Mouse (Mus musculus) myocyte (in vitro differentiated cells): ENCODE measurements around the gene Sebox. TPM values are rescaled to one million over a fixed set of nuclear protein-coding genes. Genes with fewer than 3 reads are reported as not detected.

Experiments used
- H3K27me3 ChIP-seq: one replicate; pipeline ENCODE4 v1.6.1; 2011; ENCODE audit not compliant: control insufficient read depth, insufficient read depth, insufficient read length
- H3K36me3 ChIP-seq: one replicate; pipeline ENCODE4 v1.6.1; 2011; ENCODE audit not compliant: control insufficient read depth, insufficient read depth
- H3K4me2 ChIP-seq: one replicate; pipeline ENCODE4 v1.6.1; 2011; ENCODE audit warnings: low read depth, control low read depth
- H3K4me3 ChIP-seq: one replicate; pipeline ENCODE4 v1.5.1; 2011; ENCODE audit warnings: mild to moderate bottlenecking, control low read depth, moderate library complexity
- H3K79me2 ChIP-seq: one replicate; pipeline ENCODE4 v1.6.1; 2011; ENCODE audit not compliant: control insufficient read depth, insufficient read depth
- H3ac ChIP-seq: one replicate; pipeline ENCODE4 v1.6.1; 2011; ENCODE audit not compliant: control insufficient read depth, insufficient read length
- CEBPB ChIP-seq: IDR thresholded peaks from 2 replicates; pipeline ENCODE4 v1.6.1; 2011; ENCODE audit warnings: mild to moderate bottlenecking, moderate library complexity; ENCODE audit not compliant: poor library complexity, insufficient read depth, severe bottlenecking
- E2F4 ChIP-seq: IDR thresholded peaks from one replicate; pipeline ENCODE4 v1.6.1; 2011; ENCODE audit warnings: mild to moderate bottlenecking, control low read depth, moderate library complexity; ENCODE audit not compliant: insufficient read depth
- MAX ChIP-seq: IDR thresholded peaks from one replicate; pipeline ENCODE4 v1.6.1; 2011; ENCODE audit warnings: low read depth, mild to moderate bottlenecking, control low read depth
- MYOD1 ChIP-seq, 3 experiments: IDR thresholded peaks; one replicate each; pipeline ENCODE4 v1.6.1; 2011; ENCODE audit warnings: control low read depth in 2 of 3, low read depth in 2 of 3, mild to moderate bottlenecking in 2 of 3, moderate library complexity in 1 of 3; ENCODE audit not compliant: insufficient read length in 2 of 3, control insufficient read depth in 1 of 3
- MYOG ChIP-seq, 3 experiments: IDR thresholded peaks; one replicate each; pipeline ENCODE4 v1.6.1; 2011; ENCODE audit warnings: control low read depth in 2 of 3, low read depth in 2 of 3, mild to moderate bottlenecking in 2 of 3; ENCODE audit not compliant: insufficient read length in 2 of 3, control insufficient read depth in 1 of 3, insufficient read depth in 1 of 3
- POLR2A ChIP-seq: IDR thresholded peaks from one replicate; pipeline ENCODE4 v1.6.1; 2011; ENCODE audit warnings: low read depth, mild to moderate bottlenecking, control low read depth, moderate library complexity; ENCODE audit not compliant: insufficient read length
- POLR2AphosphoS2 ChIP-seq: IDR thresholded peaks from one replicate; pipeline ENCODE4 v1.6.1; 2011; ENCODE audit warnings: low read depth, control low read depth; ENCODE audit not compliant: insufficient read length
- REST ChIP-seq: IDR thresholded peaks from one replicate; pipeline ENCODE4 v1.6.1; 2011; ENCODE audit warnings: mild to moderate bottlenecking, control low read depth, moderate library complexity; ENCODE audit not compliant: insufficient read depth, insufficient read length
- SRF ChIP-seq: IDR thresholded peaks from one replicate; pipeline ENCODE4 v1.6.1; 2011; ENCODE audit warnings: low read depth; ENCODE audit not compliant: control insufficient read depth, insufficient read length
- TCF12 ChIP-seq: IDR thresholded peaks from one replicate; pipeline ENCODE4 v1.6.1; 2011; ENCODE audit warnings: mild to moderate bottlenecking, control low read depth; ENCODE audit not compliant: poor library complexity, insufficient read depth, severe bottlenecking
- TCF3 ChIP-seq: IDR thresholded peaks from one replicate; pipeline ENCODE4 v1.6.1; 2011; ENCODE audit warnings: low read depth, control low read depth; ENCODE audit not compliant: insufficient read length
- USF1 ChIP-seq: IDR thresholded peaks from one replicate; pipeline ENCODE4 v1.6.1; 2011; ENCODE audit warnings: low read depth, mild to moderate bottlenecking, control low read depth, moderate library complexity
- polyA plus RNA-seq: library from polyadenylated mRNA; unstranded; fragments of >200 nt; fragmentation: generic; extraction: Trizol; gene quantifications from one replicate; pipeline ENCODE4 v1.2.1, GENCODE M21; 2012; ENCODE audit warnings: missing spikeins

Gene Sebox
- polyA plus RNA-seq, 1 experiment: not detected

DNA sequence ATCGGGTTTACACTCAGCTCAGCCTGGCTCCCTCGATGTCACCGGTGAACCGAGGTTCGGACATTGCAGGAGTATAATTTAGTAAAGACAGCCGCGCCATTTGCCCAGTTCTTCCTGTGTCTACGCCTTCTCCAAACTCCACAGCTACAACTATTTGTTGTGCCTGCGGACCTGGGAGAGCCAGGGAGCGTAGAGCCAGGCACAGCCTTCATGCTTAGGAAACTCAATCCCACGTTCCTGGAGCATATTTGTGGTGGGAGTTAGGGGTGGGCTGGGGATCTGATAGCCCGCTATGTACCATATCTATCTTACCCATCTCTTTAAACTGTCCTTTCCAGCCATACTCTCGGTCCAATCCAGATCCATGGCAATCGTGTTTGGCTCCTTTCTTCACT is 33.4 kb downstream of the Sebox start:
- peaks cover 73% of the 10 kb centered on the region for H3K79me2 ChIP-seq
- TF ChIP-seq REST: no peak
- TF ChIP-seq TCF12: no peak
- TF ChIP-seq POLR2A: no peak
- no peak for TF ChIP-seq CEBPB
- TF ChIP-seq TCF3: no peak
- no peak for TF ChIP-seq MYOG (IDR thresholded peaks at IDR 0.05; ENCODE audit: control insufficient read depth in 1 of 3, insufficient read depth in 1 of 3, insufficient read length in 2 of 3, low read depth in 2 of 3)
- TF ChIP-seq SRF: no peak
- no peak for TF ChIP-seq USF1
- no peak for TF ChIP-seq MYOD1 (IDR thresholded peaks at IDR 0.05; ENCODE audit: control insufficient read depth in 1 of 3, insufficient read length in 2 of 3, low read depth in 2 of 3)
- no peak for TF ChIP-seq E2F4
- TF ChIP-seq POLR2AphosphoS2: no peak
- peak overlapping the region; percentile 59 for H3ac ChIP-seq
- peaks cover 16% of the 10 kb centered on the region for H3K36me3 ChIP-seq
- H3K4me2 ChIP-seq: peak overlapping the region; percentile 90
- H3K27me3 ChIP-seq: no peaks in the 10 kb centered on the region
- H3K4me3 ChIP-seq: peak overlapping the region; percentile 96

DNA sequence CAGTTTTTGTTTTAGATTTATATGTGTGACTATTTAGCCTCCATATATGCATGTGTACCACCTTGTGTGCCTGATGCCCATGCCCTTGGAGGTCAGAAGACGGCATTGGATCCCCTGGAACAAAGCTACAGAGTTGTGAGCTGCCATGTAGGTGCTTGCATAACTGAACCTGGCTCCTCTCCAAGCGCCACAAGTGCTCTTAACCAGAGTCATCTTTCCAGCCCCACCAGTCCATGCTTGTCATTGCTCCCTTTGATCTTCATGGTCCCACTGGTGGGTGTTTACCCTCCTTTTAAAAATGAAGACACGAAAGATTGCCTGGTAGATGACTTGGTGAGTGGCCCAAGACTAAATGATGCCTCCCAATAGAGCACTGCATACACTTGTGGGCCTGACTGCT is 37.1 kb downstream of the Sebox start:
- H3K4me2 ChIP-seq: no peak overlapping the region
- H3K79me2 ChIP-seq: peaks cover 61% of the 10 kb centered on the region
- H3K27me3 ChIP-seq: no peaks in the 10 kb centered on the region
- H3ac ChIP-seq: no peak overlapping the region
- no peak overlapping the region for H3K4me3 ChIP-seq
- H3K36me3 ChIP-seq: peaks cover 35% of the 10 kb centered on the region
- TF ChIP-seq MAX (no peak), POLR2AphosphoS2 (peak; percentile 55)

- TF ChIP-seq TCF3 (no peak), POLR2A (no peak), REST (no peak), MAX (no peak), TCF12 (no peak), SRF (no peak), MYOD1 (IDR thresholded peaks at IDR 0.05; ENCODE audit: control insufficient read depth in 1 of 3, insufficient read length in 2 of 3, low read depth in 2 of 3) (no peak), POLR2AphosphoS2 (peak; percentile 48), CEBPB (no peak)
- Histone ChIP-seq H3K36me3 (peaks cover 42% of the 10 kb centered on the region), H3ac (no peak overlapping the region), H3K79me2 (peaks cover 68% of the 10 kb centered on the region), H3K27me3 (no peaks in the 10 kb centered on the region), H3K4me3 (no peak overlapping the region), H3K4me2 (no peak overlapping the region)
Measured at GRCm38 (mm10) chr11:78544449-78545111, 41.3 kb downstream of the Sebox start.

DNA sequence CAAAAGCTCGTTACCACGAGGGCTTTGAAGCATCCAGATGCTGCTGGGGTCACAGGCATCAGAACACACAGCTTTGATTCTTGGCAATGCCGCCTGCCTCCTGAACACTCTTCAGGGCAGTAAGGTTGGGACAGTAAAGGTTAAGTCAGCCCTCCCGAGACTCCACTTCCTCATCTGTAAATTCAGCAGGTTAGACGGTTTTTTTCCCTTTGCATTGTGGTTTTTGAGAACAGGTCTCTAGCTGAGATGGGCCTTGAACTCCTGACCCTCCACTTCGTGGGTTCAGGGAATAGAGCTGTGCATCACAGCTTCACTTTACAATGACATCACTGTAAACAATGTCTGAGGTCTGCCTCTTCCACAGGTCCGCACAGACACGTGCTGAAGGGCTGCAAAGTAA is 41.9 kb downstream of the Sebox start:
- Histone ChIP-seq H3ac (no peak overlapping the region), H3K27me3 (no peaks in the 10 kb centered on the region), H3K4me2 (no peak overlapping the region), H3K4me3 (no peak overlapping the region), H3K79me2 (peaks cover 72% of the 10 kb centered on the region), H3K36me3 (peaks cover 36% of the 10 kb centered on the region)
- TF ChIP-seq MYOD1 (IDR thresholded peaks at IDR 0.05; ENCODE audit: control insufficient read depth in 1 of 3, insufficient read length in 2 of 3, low read depth in 2 of 3) (no peak), POLR2A (no peak), MYOG (IDR thresholded peaks at IDR 0.05; ENCODE audit: control insufficient read depth in 1 of 3, insufficient read depth in 1 of 3, insufficient read length in 2 of 3, low read depth in 2 of 3) (no peak), USF1 (no peak), TCF3 (no peak), SRF (no peak), TCF12 (no peak), MAX (no peak), E2F4 (no peak), CEBPB (no peak), REST (no peak), POLR2AphosphoS2 (no peak)

GRCm38 (mm10) chr11:78547718-78548460 is 44.6 kb downstream of the Sebox start:
- Histone ChIP-seq H3ac (no peak overlapping the region), H3K27me3 (no peaks in the 10 kb centered on the region), H3K4me3 (peak overlapping the region; percentile 63), H3K4me2 (peak overlapping the region; percentile 82), H3K36me3 (peaks cover 24% of the 10 kb centered on the region), H3K79me2 (peaks cover 72% of the 10 kb centered on the region)
- TF ChIP-seq CEBPB: 0 out of 2 replicates have a peak, but pooled peaks have one; percentile 32
- no peak for TF ChIP-seq MYOD1 (IDR thresholded peaks at IDR 0.05; ENCODE audit: control insufficient read depth in 1 of 3, insufficient read length in 2 of 3, low read depth in 2 of 3)
- no peak for TF ChIP-seq E2F4
